Comparison of ENCODE assay signal across 10 mouse cellular contexts in the genomic region with DNA sequence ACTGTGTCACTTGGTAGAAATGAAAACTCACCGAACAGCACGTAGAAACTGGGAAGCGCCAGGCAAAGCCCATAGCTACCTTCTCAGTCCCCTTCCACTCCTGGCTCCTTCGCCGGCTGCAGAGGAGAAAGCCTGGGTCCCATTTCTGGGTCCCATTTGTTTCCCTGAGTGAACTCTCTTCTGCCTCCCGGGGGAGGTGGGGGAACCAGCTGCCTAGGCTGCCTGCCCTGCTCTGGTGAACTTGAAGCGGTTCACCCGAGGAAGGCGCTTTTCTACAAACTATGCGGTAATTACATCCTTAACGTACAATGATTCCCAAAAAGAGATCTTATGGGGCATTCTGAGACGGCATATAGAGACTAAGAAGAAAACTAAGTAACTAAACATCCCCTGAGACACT. TPM values are rescaled to one million over a fixed set of nuclear protein-coding genes. Genes with fewer than 3 reads are reported as not detected.
DNase-seq lines count a peak whose midpoint lies in the region; ATAC-seq and TF ChIP-seq lines count a peak whose summit lies in the region.
"Had no signal": no experiment of that assay in that cellular context is flagged by ENCODE, and none has a peak within 500 bp of the region (broad histone marks: within the 10 kb centered on the region; RNA-seq: fewer than 3 reads in every experiment).

No protein-coding gene starts in this region.

- H3K9ac ChIP-seq in heart, postnatal 0 days (replicated peaks; ENCODE audit: low read depth, low read length) = no peak overlapping the region
- no peak overlapping the region for H3K9ac ChIP-seq in hindbrain, embryonic 12.5 days
- H3K9ac ChIP-seq in midbrain, embryonic 11.5 days (ENCODE audit: low read length) = peak overlapping the region; percentile 55

- ATAC-seq in heart, postnatal 0 days (ENCODE audit: insufficient read depth, low read depth) = no peak
- ATAC-seq in hindbrain, embryonic 12.5 days (ENCODE audit: low FRiP score) = no peak
- no peak for ATAC-seq in midbrain, embryonic 11.5 days (ENCODE audit: low FRiP score)
- no peak for ATAC-seq in activated CD4-positive, CD25-positive, alpha-beta regulatory T cell, adult 4 months
- ATAC-seq in erythroid progenitor cell, adult 5-6 weeks (replicated peaks; ENCODE audit: low FRiP score, poor library complexity, severe bottlenecking) = no peak

- peaks cover 61% of the 10 kb centered on the region for H3K27me3 ChIP-seq in heart, postnatal 0 days (ENCODE audit: control insufficient read depth, insufficient read depth, low read length)
- peaks cover 67% of the 10 kb centered on the region for H3K27me3 ChIP-seq in hindbrain, embryonic 12.5 days
- peaks cover 36% of the 10 kb centered on the region for H3K27me3 ChIP-seq in midbrain, embryonic 11.5 days (ENCODE audit: control insufficient read depth, insufficient read depth, low read length)

- peaks cover 14% of the 10 kb centered on the region for H3K4me1 ChIP-seq in heart, postnatal 0 days (ENCODE audit: control insufficient read depth, insufficient read depth)
- peaks cover 17% of the 10 kb centered on the region for H3K4me1 ChIP-seq in hindbrain, embryonic 12.5 days
- peaks cover 8% of the 10 kb centered on the region for H3K4me1 ChIP-seq in midbrain, embryonic 11.5 days (ENCODE audit: control insufficient read depth, insufficient read depth, low read length)

- no peaks in the 10 kb centered on the region for H3K9me3 ChIP-seq in heart, postnatal 0 days (replicated peaks; ENCODE audit: control insufficient read depth, low read length)
- no peaks in the 10 kb centered on the region for H3K9me3 ChIP-seq in hindbrain, embryonic 12.5 days (replicated peaks)
- H3K9me3 ChIP-seq in midbrain, embryonic 11.5 days (ENCODE audit: control insufficient read depth, low read length) = no peaks in the 10 kb centered on the region

- peak overlapping the region; percentile 53 for H3K4me3 ChIP-seq in heart, postnatal 0 days (ENCODE audit: low read depth, low read length)
- peak overlapping the region; percentile 46; the same call in 1 of the 2 replicates for H3K4me3 ChIP-seq in hindbrain, embryonic 12.5 days
- 0 out of 2 replicates have a peak overlapping the region, but pooled peaks have one; percentile 42 for H3K4me3 ChIP-seq in midbrain, embryonic 11.5 days (ENCODE audit: low read depth, low read length)

- no peak overlapping the region for H3K27ac ChIP-seq in heart, postnatal 0 days (ENCODE audit: low read depth)
- no peak overlapping the region for H3K27ac ChIP-seq in hindbrain, embryonic 12.5 days
- H3K27ac ChIP-seq in midbrain, embryonic 11.5 days (ENCODE audit: low read depth, low read length) = no peak overlapping the region

- H3K36me3 ChIP-seq in heart, postnatal 0 days (replicated peaks; ENCODE audit: control insufficient read depth, insufficient read depth, low read length) = no peaks in the 10 kb centered on the region
- no peaks in the 10 kb centered on the region for H3K36me3 ChIP-seq in hindbrain, embryonic 12.5 days
- no peaks in the 10 kb centered on the region for H3K36me3 ChIP-seq in midbrain, embryonic 11.5 days (ENCODE audit: control insufficient read depth, insufficient read depth, low read length)

- peak overlapping the region; percentile 81 for H3K4me2 ChIP-seq in heart, postnatal 0 days (ENCODE audit: low read depth, low read length)
- peak overlapping the region; percentile 69 for H3K4me2 ChIP-seq in hindbrain, embryonic 12.5 days (replicated peaks)
- H3K4me2 ChIP-seq in midbrain, embryonic 11.5 days = peak overlapping the region; percentile 72

- no peak for DNase-seq in heart, postnatal 0 days (ENCODE audit: low spot score)
- no peak for DNase-seq in heart, adult 11 months
- peak; percentile 21 for DNase-seq in ZHBTc4 (ENCODE audit: low read depth, low spot score)
- no peak for DNase-seq in midbrain, embryonic 11.5 days (ENCODE audit: low spot score, missing footprints)
- DNase-seq in layer of hippocampus, adult 18-20 months (ENCODE audit: low spot score in 2 of 2) = no peak
- DNase-seq: cerebellum, adult 2 months; thymus, adult 2 months had no signal

- 13% methylated on average over 12 of the region's 12 CpGs for WGBS in heart, postnatal 0 days
- 8% methylated on average over 12 of the region's 12 CpGs for WGBS in hindbrain, embryonic 12.5 days
- WGBS in midbrain, embryonic 11.5 days = 4% methylated on average over 12 of the region's 12 CpGs

- no peak for TF ChIP-seq EP300 in heart, postnatal 0 days (IDR thresholded peaks at IDR 0.05; ENCODE audit: low read depth)

- TF ChIP-seq CTCF in heart, postnatal 0 days (IDR thresholded peaks at IDR 0.05; ENCODE audit: low read depth) = no peak

RNA-seq across cellular contexts. Expression of a gene that starts 0.8 kb away (rescaled TPM):
- total RNA-seq in heart, postnatal 0 days (2014; rRNA removed; ENCODE audit: low replicate concordance) = 4.0 and 4.3 TPM in 2 replicates
- polyA plus RNA-seq in heart, postnatal 0 days (2015; fragmentation: Nextera tagmentation; extraction: Ambion mirVana) = 0.85 and 1.3 TPM in 2 replicates
- polyA plus RNA-seq in hindbrain, embryonic 12.5 days (2016; fragmentation: Nextera tagmentation; extraction: Ambion mirVana) = 9.4 and 14.3 TPM in 2 replicates
- 4.2 and 6.0 TPM in 2 replicates for polyA plus RNA-seq in midbrain, embryonic 11.5 days (2014; fragmentation: Nextera tagmentation; extraction: Ambion mirVana)
- total RNA-seq in layer of hippocampus, adult 18-20 months (2021) = 1 to 10 TPM; 3.7 to 3.9 TPM
- polyA plus RNA-seq in activated CD4-positive, CD25-positive, alpha-beta regulatory T cell, adult 4 months (2017; shearing (Covaris generic)) = not detected
- total RNA-seq in erythroid progenitor cell, adult 5-6 weeks (2015; ENCODE audit: low replicate concordance) = 1.8 TPM in 1 of 2 replicates, not detected in the other
- not detected in 2 replicates for total RNA-seq in erythroid progenitor cell, adult 5-6 weeks (2017; ENCODE audit: low replicate concordance)

RNA-seq across cellular contexts. Expression of a gene that starts 44.2 kb away (rescaled TPM):
- 12.5 and 14.8 TPM in 2 replicates for total RNA-seq in heart, postnatal 0 days (2014; rRNA removed; ENCODE audit: low replicate concordance)
- polyA plus RNA-seq in heart, postnatal 0 days (2015; fragmentation: Nextera tagmentation; extraction: Ambion mirVana) = 8.9 and 9.5 TPM in 2 replicates
- 3.7 and 4.1 TPM in 2 replicates for polyA plus RNA-seq in hindbrain, embryonic 12.5 days (2016; fragmentation: Nextera tagmentation; extraction: Ambion mirVana)
- 1.1 and 2.3 TPM in 2 replicates for polyA plus RNA-seq in midbrain, embryonic 11.5 days (2014; fragmentation: Nextera tagmentation; extraction: Ambion mirVana)
- 1 to 10 TPM in 1 of 2 experiments, under 1 TPM in 1; 0.30 to 1.7 TPM for total RNA-seq in layer of hippocampus, adult 18-20 months (2021)
- polyA plus RNA-seq in activated CD4-positive, CD25-positive, alpha-beta regulatory T cell, adult 4 months (2017; shearing (Covaris generic)) = not detected
- total RNA-seq in erythroid progenitor cell, adult 5-6 weeks (2015; ENCODE audit: low replicate concordance) = 75.7 and 109 TPM in 2 replicates
- 238 and 415 TPM in 2 replicates for total RNA-seq in erythroid progenitor cell, adult 5-6 weeks (2017; ENCODE audit: low replicate concordance)

RNA-seq across cellular contexts. Expression of a gene that starts 51.4 kb away (rescaled TPM):
- total RNA-seq in heart, postnatal 0 days (2014; rRNA removed; ENCODE audit: low replicate concordance) = 153 and 223 TPM in 2 replicates
- 360 and 361 TPM in 2 replicates for polyA plus RNA-seq in heart, postnatal 0 days (2015; fragmentation: Nextera tagmentation; extraction: Ambion mirVana)
- polyA plus RNA-seq in hindbrain, embryonic 12.5 days (2016; fragmentation: Nextera tagmentation; extraction: Ambion mirVana) = 662 and 672 TPM in 2 replicates
- 726 and 782 TPM in 2 replicates for polyA plus RNA-seq in midbrain, embryonic 11.5 days (2014; fragmentation: Nextera tagmentation; extraction: Ambion mirVana)
- total RNA-seq in layer of hippocampus, adult 18-20 months (2021) = 100 to 1,000 TPM; 254 to 262 TPM
- polyA plus RNA-seq in activated CD4-positive, CD25-positive, alpha-beta regulatory T cell, adult 4 months (2017; shearing (Covaris generic)) = 100 to 1,000 TPM; 177 to 194 TPM
- 265 and 296 TPM in 2 replicates for total RNA-seq in erythroid progenitor cell, adult 5-6 weeks (2015; ENCODE audit: low replicate concordance)
- total RNA-seq in erythroid progenitor cell, adult 5-6 weeks (2017; ENCODE audit: low replicate concordance) = 240 and 253 TPM in 2 replicates
